Mouse (Mus musculus): Measurements from ENCODE around the gene 1700014D04Rik.

DNA sequence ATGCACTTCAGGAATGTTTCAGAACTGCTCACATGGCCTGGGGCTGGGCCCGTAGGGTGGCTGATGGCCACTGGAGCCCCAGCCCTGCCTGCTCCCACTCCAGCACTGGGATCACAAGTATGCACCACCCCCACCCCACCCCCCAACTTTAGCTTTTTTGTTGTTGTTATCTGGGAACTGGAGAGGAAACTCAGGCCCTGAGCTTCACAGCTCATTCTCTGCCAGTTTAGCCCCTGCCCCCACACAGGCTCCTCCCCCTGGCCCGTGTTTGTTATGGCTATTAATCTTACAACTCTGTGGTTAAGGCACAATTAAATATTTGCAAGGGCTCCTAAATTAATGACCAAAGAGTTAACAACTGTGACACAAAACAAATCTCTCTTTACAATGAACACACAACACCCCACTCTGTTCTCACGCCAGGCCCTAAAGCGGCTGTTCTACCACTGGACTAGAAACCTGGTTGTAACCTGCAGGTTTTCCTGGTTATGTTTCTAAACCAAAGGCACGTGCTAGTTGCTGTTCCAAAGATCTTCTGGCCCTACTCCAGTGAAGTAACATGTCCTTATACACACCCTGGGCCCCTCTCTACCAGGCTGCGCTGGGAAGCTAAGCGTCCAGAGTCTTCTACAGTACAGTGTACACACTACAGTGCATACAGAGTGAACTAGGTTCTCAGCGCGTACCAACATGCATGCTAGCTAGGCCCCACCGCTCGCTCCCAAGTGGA is 20.4 kb upstream of the 1700014D04Rik start:
- TF ChIP-seq POLR2A (IDR thresholded peaks at IDR 0.05; ENCODE audit: borderline replicate concordance, extremely low read depth, low read depth, low read length) (no peak), CTCF (IDR thresholded peaks at IDR 0.05; ENCODE audit: insufficient read depth, low read length) (no peak)
